In genomic region chr3:68495096-68495735, GRCm38 (mm10) we compare ENCODE assay signal across 8 mouse cellular contexts.
DNase-seq lines count a peak whose midpoint lies in the region; ATAC-seq and TF ChIP-seq lines count a peak whose summit lies in the region.

No protein-coding gene starts in this region.

- H3K9ac ChIP-seq in forebrain, postnatal 0 days: peak overlapping the region; percentile 71
- H3K9ac ChIP-seq in lung, embryonic 14.5 days: peak overlapping the region; percentile 85

- DNase-seq in ZHBTc4 (ENCODE audit: low read depth, low spot score): peak; percentile 29
- peak; percentile 24 for DNase-seq in cerebellum, adult 9-11 months
- DNase-seq in forebrain, postnatal 0 days: peak; percentile 40
- DNase-seq in heart, postnatal 14 days: peak; percentile 53 to 54
- peak; percentile 57 to 68 for DNase-seq in layer of hippocampus, adult 2 months (ENCODE audit: low spot score in 2 of 2)
- DNase-seq in lung, embryonic 14.5 days: peak; percentile 70
- peak; percentile 9 for DNase-seq in retina, postnatal 7 days (ENCODE audit: low read depth, low spot score)
- DNase-seq in c-Kit-positive CD71-positive TER-119-positive erythroid progenitor cells, embryonic 14.5 days (ENCODE audit: low spot score): no peak

- H3K9me3 ChIP-seq in forebrain, postnatal 0 days (ENCODE audit: low read length): no peaks in the 10 kb centered on the region
- H3K9me3 ChIP-seq in lung, embryonic 14.5 days (ENCODE audit: low read depth, low read length): no peaks in the 10 kb centered on the region

- no peak for TF ChIP-seq CTCF in forebrain, postnatal 0 days (IDR thresholded peaks at IDR 0.05; ENCODE audit: low read depth)
- peak; percentile 47 for TF ChIP-seq CTCF in layer of hippocampus, adult 2 months (conservative IDR thresholded peaks at IDR 0.05)
- peak; percentile 2; the same call in 1 of the 2 replicates for TF ChIP-seq CTCF in lung, embryonic 14.5 days (IDR thresholded peaks at IDR 0.05; ENCODE audit: low read depth)

- H3K27me3 ChIP-seq in forebrain, postnatal 0 days (ENCODE audit: insufficient read depth, low read length): no peaks in the 10 kb centered on the region
- H3K27me3 ChIP-seq in lung, embryonic 14.5 days (ENCODE audit: insufficient read depth, low read length): no peaks in the 10 kb centered on the region

- intact Hi-C loops in heart, postnatal 14 days (cut with DNase I): loop anchor here (2.0 kb wide), 1 partner anchor 48 kb away; no protein-coding TSS in a partner anchor

- H3K27ac ChIP-seq in forebrain, postnatal 0 days (ENCODE audit: low read depth, low read length): peak overlapping the region; percentile 77
- peak overlapping the region; percentile 94 for H3K27ac ChIP-seq in layer of hippocampus, adult 2 months
- peak overlapping the region; percentile 92 for H3K27ac ChIP-seq in lung, embryonic 14.5 days (ENCODE audit: low read depth)

- WGBS in forebrain, postnatal 0 days: 1% methylated on average over 38 of the region's 38 CpGs
- WGBS in lung, embryonic 14.5 days: under 1% methylated on average over 38 of the region's 38 CpGs

- no peaks in the 10 kb centered on the region for H3K36me3 ChIP-seq in forebrain, postnatal 0 days (ENCODE audit: insufficient read depth)
- peaks cover 7% of the 10 kb centered on the region for H3K36me3 ChIP-seq in lung, embryonic 14.5 days (ENCODE audit: insufficient read depth)

- peak; percentile 40 for ATAC-seq in forebrain, postnatal 0 days
- peak; percentile 28 for ATAC-seq in lung, embryonic 14.5 days (ENCODE audit: insufficient read depth)

- peak overlapping the region; percentile 71 for H3K4me3 ChIP-seq in forebrain, postnatal 0 days (ENCODE audit: low read depth, low read length)
- peak overlapping the region; percentile 89 for H3K4me3 ChIP-seq in layer of hippocampus, adult 2 months
- H3K4me3 ChIP-seq in lung, embryonic 14.5 days (ENCODE audit: low read depth, low read length): peak overlapping the region; percentile 77

- peak overlapping the region; percentile 99 for H3K4me2 ChIP-seq in forebrain, postnatal 0 days (ENCODE audit: low read depth)
- H3K4me2 ChIP-seq in lung, embryonic 14.5 days: peak overlapping the region; percentile 92

- H3K4me1 ChIP-seq in forebrain, postnatal 0 days (ENCODE audit: insufficient read depth): 0 out of 2 replicates have a peak, but pooled peaks cover 3% of the 10 kb centered on the region
- peaks cover 5% of the 10 kb centered on the region; the same call in 1 of the 2 replicates for H3K4me1 ChIP-seq in lung, embryonic 14.5 days (ENCODE audit: insufficient read depth)
